Mouse (Mus musculus) lung, postnatal 25 days (tissue): ENCODE measurements around the gene Capn9.

Experiments used
- DNase-seq: peaks from one replicate; pipeline ENCODE4 v3.0.0; 2022; ENCODE audit warnings: low spot score

The Capn9 gene

DNA sequence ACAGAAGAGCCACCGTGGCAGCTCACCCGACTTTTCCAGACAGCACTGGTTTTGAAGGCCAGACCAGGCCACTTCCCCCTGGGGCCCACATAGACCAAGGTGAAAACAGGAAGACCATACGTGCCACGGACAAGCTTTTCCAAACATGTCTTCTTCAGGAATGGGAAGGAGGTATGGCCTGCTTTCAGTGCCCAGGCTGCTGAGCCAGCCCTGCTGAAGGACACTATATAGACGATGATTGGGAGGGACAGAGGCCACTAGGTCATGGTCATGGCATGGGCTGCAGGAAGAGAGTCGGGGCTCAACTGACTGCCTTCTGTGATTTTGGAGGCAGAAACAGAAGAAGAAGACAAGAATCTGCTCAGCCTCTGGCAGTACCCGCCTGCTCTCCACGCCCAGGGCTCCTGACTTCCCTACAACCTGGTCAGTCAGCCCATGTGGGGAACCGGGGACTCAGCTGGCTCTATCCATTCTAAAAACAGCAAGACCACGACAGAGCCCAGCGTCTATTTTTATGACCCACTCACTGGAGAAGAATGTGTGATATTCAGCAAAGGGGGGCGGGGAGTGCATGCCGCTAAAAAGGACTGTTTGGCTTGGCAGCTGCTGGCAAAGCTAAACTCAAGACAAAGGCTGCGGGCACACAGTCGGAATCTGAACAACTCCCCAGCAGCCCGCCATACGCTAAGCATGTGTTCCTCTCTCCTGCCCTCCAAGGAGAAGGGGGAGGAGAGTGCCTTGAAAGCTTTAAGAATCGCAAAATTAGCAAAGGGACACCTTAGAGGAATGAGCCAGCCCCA, 67.8 kb downstream of the Capn9 start:
- DNase-seq = peak; percentile 81

DNA sequence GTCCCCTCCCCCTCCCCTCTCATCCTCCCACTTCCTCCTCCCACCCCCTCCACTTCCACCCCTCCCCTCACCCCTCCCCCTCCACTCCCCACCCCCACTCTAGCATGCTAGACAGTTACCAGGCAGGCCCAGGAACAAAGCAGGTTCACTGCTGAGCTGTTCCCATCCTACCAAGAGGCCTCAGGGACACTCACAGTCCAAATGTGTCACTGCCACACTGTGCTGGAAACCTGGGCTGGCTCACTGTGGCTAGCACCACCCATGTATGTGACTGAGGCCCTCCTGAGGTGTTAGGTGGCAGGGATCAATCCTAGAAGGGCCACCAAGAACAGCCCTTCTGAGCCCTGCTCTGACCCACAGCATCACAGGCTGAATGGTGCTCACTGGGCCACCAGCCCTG, 72.4 kb downstream of the Capn9 start:
- DNase-seq = no peak

DNA sequence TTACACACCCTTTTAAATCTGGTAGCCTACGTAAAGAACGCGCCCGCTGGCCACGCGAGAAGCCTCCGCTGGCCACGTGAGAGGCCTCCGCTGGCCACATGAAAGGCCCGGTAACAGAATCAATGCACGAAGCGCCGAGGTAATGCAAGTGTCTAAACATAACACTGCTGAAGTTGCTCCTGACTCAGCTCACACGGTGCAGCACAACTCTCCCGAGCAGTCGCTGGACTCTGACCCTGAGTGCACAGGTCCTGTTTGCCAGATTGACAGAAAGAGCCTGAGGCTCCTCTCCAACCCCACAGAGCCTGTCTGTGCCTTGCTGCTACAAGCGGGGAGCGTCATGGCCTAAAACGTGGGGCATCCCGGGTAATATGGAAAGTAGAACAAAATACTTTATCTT, 75.9 kb downstream of the Capn9 start:
- no peak for DNase-seq

DNA sequence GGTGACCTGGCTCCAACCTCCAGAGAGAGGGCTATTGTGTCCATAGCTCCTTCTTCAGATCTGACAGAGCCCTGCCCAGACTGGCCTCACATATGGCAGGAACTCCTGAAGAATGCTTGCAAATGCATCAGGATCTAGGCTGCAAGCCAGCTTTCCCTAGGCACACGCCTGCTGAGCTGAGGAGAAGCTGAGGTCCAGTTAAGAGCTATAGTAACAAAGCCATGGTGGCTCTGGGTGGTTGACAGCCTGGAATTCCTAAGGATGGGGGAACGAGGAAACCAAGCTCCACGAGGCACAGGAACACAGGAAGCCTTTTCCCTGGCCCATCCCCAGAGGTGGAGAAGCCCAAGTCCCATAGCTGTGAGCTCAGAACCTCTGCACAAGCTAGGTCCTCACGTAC, 76.6 kb downstream of the Capn9 start:
- no peak for DNase-seq

DNA sequence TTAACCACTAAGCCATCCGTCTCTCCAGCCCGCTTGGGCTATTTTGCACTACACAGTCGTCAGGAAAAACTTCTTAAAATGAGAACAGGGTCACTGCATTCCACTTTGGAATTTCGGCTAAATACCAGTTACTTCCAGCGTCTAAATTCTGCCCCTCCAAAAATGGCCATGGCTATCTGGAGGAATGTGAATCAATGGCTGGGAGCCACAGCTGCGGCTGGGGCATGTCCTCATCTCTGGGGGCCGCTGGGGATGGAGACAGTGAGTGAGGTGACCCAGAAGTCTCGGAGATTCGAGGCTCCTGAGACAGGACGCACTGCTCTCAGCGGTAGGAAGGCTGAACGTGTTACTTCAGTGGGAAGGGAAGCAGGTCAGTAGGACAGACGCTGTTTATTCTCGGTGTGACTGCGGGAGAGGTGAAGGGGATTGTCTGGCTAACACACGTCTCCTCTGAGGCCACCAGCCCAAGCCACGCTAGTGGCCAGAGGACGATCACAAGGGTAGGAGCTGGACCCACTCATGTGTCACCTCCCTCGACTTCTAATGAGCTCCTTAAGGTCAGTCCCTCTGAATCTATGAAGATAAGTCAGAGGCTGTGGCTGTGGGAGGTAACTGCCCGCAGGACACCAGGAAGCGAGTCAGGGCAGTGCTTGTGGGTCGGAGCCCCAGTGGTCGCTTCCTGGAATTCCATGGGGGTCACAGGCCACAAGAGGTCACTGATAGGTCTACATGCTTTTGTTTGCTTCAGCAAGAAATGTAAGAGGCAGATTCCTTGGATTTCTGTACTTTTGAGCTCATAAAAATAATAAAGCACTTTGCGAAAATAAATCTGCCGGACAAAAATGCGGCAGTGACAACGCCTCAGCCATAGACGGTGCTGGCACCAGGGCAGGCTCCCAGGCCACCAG, 77.9 kb downstream of the Capn9 start:
- DNase-seq = no peak

DNA sequence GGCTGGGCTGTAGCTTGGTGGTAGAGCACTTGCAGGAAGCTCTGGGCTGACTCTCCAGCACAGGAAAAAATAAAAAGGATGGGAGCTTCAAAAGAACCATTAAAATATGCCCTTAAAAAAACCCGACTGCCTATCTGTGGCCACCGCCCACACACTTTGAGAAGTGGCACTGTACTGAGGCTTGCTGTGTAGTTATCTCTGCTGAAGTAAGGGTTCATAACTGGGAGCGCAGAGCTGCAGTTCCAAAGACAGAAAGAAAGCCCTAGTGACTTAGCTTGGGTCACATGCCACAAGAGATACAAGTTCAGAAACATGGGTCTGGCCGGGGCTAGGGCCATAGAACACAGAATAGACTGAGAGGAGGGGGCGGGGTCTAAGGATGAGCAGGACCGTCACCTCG, 82.0 kb downstream of the Capn9 start:
- no peak for DNase-seq

DNA sequence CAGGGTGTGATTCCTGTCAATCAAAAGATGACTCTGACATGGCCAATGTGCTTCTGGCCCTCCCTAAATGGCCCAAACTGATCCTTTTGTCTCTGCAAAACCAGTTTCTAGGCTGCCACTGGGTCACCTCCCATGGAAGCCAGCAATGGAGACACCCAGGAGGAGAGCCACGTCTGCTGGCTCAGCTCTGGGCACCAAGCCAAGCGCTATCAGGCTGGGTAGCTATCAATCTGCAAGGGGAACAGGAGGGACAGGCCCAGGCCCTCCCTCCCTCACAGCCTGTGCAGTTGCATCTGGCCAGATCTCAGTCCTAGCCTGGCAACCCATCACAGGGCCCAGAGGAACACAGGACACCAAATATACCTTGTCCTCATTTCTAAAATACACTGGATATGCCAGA, 82.5 kb downstream of the Capn9 start:
- no peak for DNase-seq

DNA sequence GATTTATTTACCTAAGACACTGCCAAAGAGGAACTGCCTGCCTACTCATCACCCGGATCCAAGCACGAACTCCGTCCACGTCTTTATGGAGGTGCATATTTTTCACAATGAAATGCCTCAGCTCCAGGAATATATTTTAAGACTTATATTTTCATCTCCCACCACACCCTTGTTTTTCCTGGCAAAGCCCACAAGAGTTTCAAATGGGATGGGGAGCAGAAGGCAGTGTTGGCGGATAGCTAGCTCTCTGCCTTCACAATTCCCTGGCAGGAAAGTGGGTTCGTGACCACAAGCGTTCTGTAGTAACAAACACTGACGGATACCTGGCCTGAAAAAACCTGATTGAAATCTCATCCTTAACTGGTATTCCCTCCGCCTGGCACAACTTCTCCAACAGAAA, 85.9 kb downstream of the Capn9 start:
- DNase-seq = no peak

DNA sequence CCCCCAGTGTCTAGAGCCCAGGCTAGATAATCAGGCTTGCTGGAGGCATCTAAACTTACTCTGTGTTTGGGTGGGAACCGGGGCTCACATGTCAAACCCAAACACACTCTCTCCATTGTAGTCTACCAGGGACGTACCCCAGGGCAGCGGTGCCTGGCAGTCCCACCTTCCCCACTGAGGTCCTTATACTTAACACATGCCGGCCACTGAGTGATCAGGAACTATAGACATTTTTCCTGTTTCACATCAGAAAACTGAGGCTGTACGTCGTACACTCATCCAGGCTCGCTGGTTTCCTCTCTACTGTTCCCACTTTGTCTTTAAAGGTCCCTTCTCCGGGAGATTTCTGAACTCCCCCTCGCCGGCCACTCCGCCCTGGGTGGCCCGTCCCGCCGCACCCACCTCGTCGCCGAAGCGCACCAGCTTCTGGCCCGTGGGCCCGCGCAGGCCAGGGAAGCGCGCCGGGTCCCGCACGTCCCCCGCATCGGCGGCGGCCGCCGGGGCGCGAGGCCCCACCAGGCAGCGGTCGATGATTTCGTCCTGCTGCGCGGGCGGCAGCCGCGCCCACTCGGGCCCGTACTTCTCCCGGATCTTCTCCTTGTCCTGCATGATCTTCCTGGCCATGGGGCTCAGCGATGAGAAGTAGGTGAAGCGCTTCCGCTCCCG, 86.7 kb downstream of the Capn9 start:
- DNase-seq = no peak

DNA sequence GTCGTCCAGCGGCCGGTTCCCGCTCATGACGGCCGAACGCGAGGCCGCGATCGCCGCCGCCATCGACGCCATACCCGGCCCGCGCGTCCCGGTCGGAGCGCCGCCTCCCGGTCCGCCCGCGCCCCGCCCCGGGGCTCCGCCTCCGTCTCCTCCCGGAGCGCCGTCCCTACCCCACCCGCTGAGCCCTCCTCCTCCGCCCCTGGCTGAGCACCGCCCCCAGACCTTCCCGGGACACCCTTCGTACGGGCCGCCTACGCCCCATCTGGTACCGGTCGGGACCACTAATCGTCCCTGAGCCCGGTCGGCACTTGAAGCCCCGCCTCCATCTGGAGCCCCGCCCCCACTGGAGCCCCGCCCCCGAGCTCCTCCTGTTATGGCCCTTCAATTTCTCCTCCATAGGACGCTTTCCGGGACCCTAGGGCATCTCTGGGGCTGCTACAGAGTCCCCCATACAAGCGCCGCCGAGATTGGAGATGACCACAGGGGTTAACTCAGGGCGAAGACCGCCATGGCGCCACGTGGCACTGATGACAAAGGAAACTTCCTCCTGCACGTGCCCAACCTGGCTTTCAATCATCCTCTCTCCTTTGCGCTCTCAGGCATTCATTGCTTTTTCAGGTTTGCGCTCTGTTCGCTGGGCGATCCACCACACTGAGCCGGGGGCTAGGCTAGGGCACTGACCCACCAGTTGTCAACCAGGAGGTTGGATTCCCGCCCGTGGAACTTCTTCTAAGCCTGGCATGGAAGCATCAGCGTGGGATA, 87.4 kb downstream of the Capn9 start, which contains the start of gene 2310022B05Rik:
Gene 2310022B05Rik (minus strand): TSS at position 258 of the 762 bp plus-strand sequence.
- DNase-seq = peak; percentile 88

DNA sequence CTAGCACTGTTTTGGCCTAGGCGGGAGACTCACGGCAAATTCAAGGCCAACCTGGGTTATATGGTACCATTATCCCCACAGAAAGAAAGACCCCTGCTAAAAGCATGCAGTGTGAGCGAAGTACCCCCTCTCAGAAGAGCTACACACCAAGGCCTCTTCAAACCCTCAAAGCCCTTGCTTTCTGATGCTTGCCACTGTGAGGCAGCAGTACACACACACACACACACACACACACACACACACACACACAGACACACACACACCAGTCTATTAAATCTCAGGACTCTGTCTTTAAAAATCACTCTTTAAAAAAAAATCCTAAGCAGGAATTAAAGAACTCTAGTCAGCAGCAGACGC, 87.9 kb downstream of the Capn9 start:
- DNase-seq = no peak

DNA sequence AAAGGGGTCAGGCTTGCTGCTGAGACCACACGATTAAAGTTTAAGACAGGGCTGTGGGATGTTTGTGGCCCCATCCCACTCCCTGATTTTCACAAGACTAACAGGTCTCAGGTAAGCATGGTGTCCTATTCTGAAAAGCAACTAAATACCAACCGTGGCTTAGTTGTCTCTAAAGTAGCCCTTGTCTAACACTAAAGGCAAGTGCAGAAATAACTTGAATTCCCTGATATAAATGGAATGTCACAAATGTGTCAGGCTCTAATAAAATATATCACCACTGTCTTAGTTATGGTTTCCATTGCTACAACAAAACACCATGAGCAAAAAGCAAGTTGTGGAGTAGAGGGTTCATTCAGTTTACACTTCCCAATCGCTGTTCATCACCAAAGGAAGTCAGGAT, 88.5 kb downstream of the Capn9 start:
- DNase-seq = no peak
